Mouse (Mus musculus): ENCODE results near the gene Ntm. TPM values are rescaled to one million over a fixed set of nuclear protein-coding genes. Genes with fewer than 3 reads are reported as not detected.

The Ntm gene
- polyA plus RNA-seq, 1 experiment: 5.4 TPM

GRCm38 (mm10) chr9:29523221-29523620 lies 439.7 kb downstream of the Ntm start:
- TF ChIP-seq POLR2A (IDR thresholded peaks at IDR 0.05; ENCODE audit: control insufficient read depth, low read depth, low read length): no peak
- TF ChIP-seq CTCF (IDR thresholded peaks at IDR 0.05; ENCODE audit: control insufficient read depth, insufficient read depth, insufficient replicate concordance, low read depth, low read length): no peak

DNA sequence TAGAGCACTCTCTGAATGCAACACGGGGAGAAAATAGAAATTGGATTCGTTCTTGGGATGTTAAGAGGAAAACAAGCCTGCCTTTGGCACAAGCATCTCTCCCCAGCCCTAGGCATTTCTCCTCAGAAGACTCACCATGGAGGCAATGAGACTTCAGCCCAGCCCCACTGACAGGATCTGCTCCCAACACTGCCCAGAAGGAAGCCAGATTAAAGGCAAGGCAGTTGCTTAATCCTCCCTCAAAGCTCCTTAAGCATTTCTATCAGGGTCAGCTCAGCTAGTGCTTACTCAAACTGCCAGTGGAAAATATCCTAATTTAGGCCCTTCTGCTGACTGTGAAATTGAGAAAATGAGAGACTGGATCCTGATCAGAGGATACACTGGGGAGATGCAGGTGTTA lies 443.8 kb downstream of the Ntm start:
- Histone ChIP-seq H3K36me3 (ENCODE audit: control insufficient read depth, insufficient read depth, low read length) (no peaks in the 10 kb centered on the region), H3K4me3 (ENCODE audit: control insufficient read depth, low read depth, low read length) (no peak overlapping the region; the same call in none of the 2 replicates), H3K27ac (ENCODE audit: control insufficient read depth, insufficient read depth, low read depth, low read length) (no peak overlapping the region), H3K4me1 (ENCODE audit: control insufficient read depth, insufficient read depth, low read length) (no peaks in the 10 kb centered on the region), H3K27me3 (ENCODE audit: control insufficient read depth, insufficient read depth, low read length) (no peaks in the 10 kb centered on the region)
- TF ChIP-seq CTCF (IDR thresholded peaks at IDR 0.05; ENCODE audit: control insufficient read depth, insufficient read depth, insufficient replicate concordance, low read depth, low read length) (no peak), POLR2A (IDR thresholded peaks at IDR 0.05; ENCODE audit: control insufficient read depth, low read depth, low read length) (no peak)

More at GRCm38 (mm10) chr9:29523221-29523620, 439.7 kb downstream of the Ntm start:
- no peaks in the 10 kb centered on the region for H3K4me1 ChIP-seq (ENCODE audit: control insufficient read depth, insufficient read depth, low read length)
- no peak overlapping the region for H3K27ac ChIP-seq (ENCODE audit: control insufficient read depth, insufficient read depth, low read depth, low read length)
- H3K4me3 ChIP-seq (ENCODE audit: control insufficient read depth, low read depth, low read length): no peak overlapping the region
- no peaks in the 10 kb centered on the region for H3K27me3 ChIP-seq (ENCODE audit: control insufficient read depth, insufficient read depth, low read length)
- no peaks in the 10 kb centered on the region for H3K36me3 ChIP-seq (ENCODE audit: control insufficient read depth, insufficient read depth, low read length)

DNA sequence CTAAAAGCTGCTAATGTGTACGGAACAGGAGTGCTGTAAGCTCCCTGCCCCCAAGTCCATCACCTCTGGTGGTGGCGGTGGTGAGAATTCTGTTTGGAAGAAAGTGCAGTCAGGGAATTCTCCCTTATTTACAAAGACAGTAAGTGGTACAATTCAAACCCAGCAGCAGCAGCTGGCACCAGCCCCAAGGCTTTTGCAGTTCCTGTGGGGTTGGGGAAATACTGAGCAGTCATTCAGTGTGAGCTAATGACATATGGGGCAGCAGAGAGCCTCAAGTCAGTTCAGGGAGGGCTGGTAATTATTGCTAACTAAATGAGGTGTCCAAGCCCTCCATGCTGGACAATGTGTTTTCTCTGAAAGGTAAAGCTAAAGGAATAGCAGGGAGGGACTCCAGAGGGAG lies 446.3 kb downstream of the Ntm start:
- Histone ChIP-seq H3K27ac (ENCODE audit: control insufficient read depth, insufficient read depth, low read depth, low read length) (no peak overlapping the region), H3K4me3 (ENCODE audit: control insufficient read depth, low read depth, low read length) (no peak overlapping the region), H3K4me1 (ENCODE audit: control insufficient read depth, insufficient read depth, low read length) (no peaks in the 10 kb centered on the region), H3K27me3 (ENCODE audit: control insufficient read depth, insufficient read depth, low read length) (no peaks in the 10 kb centered on the region), H3K36me3 (ENCODE audit: control insufficient read depth, insufficient read depth, low read length) (no peaks in the 10 kb centered on the region)
- TF ChIP-seq POLR2A (IDR thresholded peaks at IDR 0.05; ENCODE audit: control insufficient read depth, low read depth, low read length) (no peak), CTCF (IDR thresholded peaks at IDR 0.05; ENCODE audit: control insufficient read depth, insufficient read depth, insufficient replicate concordance, low read depth, low read length) (no peak)

DNA sequence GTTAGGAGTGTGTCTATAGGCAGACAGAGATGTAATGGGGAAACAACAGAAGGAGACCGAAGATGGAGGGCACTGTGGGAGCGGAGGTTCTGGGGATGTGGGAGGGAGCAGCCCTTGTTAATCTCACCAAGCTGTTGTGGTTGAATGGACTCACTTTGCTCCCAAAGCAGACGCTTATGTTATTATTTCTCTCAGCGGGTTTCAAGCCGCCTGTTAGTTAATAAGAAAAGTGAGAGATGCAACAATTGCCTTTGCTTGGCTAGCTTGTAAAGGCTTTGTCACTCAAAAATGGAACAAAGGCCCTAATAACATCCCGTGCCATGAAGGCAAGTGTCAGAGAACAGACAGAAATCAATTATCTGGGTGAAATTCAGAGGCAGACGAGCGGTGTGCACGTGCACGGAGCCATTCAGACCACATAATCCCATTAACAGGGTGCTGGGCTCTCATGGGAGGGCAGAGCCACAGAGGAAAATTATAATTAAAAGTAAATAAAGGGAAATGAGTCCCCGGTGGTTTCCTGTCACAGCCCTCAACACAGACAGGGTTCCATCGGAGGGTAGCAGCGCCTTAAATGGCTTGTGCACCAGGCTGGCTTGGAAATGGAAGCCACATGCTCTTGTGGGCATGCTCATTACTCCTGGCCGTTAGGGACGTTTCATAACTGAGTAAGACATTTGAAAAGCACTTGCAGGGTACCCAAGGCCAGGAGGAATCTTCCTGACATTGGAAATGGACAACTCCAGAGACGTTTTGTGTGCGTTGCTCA lies 448.2 kb downstream of the Ntm start:
- no peak overlapping the region for H3K27ac ChIP-seq (ENCODE audit: control insufficient read depth, insufficient read depth, low read depth, low read length)
- H3K4me3 ChIP-seq (ENCODE audit: control insufficient read depth, low read depth, low read length): no peak overlapping the region
- H3K4me1 ChIP-seq (ENCODE audit: control insufficient read depth, insufficient read depth, low read length): no peaks in the 10 kb centered on the region
- H3K36me3 ChIP-seq (ENCODE audit: control insufficient read depth, insufficient read depth, low read length): no peaks in the 10 kb centered on the region
- H3K27me3 ChIP-seq (ENCODE audit: control insufficient read depth, insufficient read depth, low read length): no peaks in the 10 kb centered on the region
- no peak for TF ChIP-seq POLR2A (IDR thresholded peaks at IDR 0.05; ENCODE audit: control insufficient read depth, low read depth, low read length)
- no peak for TF ChIP-seq CTCF (IDR thresholded peaks at IDR 0.05; ENCODE audit: control insufficient read depth, insufficient read depth, insufficient replicate concordance, low read depth, low read length)

GRCm38 (mm10) chr9:29496002-29496401 lies 466.9 kb downstream of the Ntm start:
- no peaks in the 10 kb centered on the region for H3K36me3 ChIP-seq (ENCODE audit: control insufficient read depth, insufficient read depth, low read length)
- H3K27me3 ChIP-seq (ENCODE audit: control insufficient read depth, insufficient read depth, low read length): no peaks in the 10 kb centered on the region
- H3K27ac ChIP-seq (ENCODE audit: control insufficient read depth, insufficient read depth, low read depth, low read length): no peak overlapping the region
- H3K4me1 ChIP-seq (ENCODE audit: control insufficient read depth, insufficient read depth, low read length): no peaks in the 10 kb centered on the region
- H3K4me3 ChIP-seq (ENCODE audit: control insufficient read depth, low read depth, low read length): no peak overlapping the region
- TF ChIP-seq CTCF (IDR thresholded peaks at IDR 0.05; ENCODE audit: control insufficient read depth, insufficient read depth, insufficient replicate concordance, low read depth, low read length): no peak
- no peak for TF ChIP-seq POLR2A (IDR thresholded peaks at IDR 0.05; ENCODE audit: control insufficient read depth, low read depth, low read length)

- no peak for TF ChIP-seq POLR2A (IDR thresholded peaks at IDR 0.05; ENCODE audit: control insufficient read depth, low read depth, low read length)
- no peak for TF ChIP-seq CTCF (IDR thresholded peaks at IDR 0.05; ENCODE audit: control insufficient read depth, insufficient read depth, insufficient replicate concordance, low read depth, low read length)
Observed at GRCm38 (mm10) chr9:29482272-29482671, 480.7 kb downstream of the Ntm start.

GRCm38 (mm10) chr9:29479051-29479450 lies 483.9 kb downstream of the Ntm start:
- no peak overlapping the region for H3K4me3 ChIP-seq (ENCODE audit: control insufficient read depth, low read depth, low read length)
- no peaks in the 10 kb centered on the region for H3K36me3 ChIP-seq (ENCODE audit: control insufficient read depth, insufficient read depth, low read length)
- TF ChIP-seq POLR2A (IDR thresholded peaks at IDR 0.05; ENCODE audit: control insufficient read depth, low read depth, low read length): no peak
- no peak for TF ChIP-seq CTCF (IDR thresholded peaks at IDR 0.05; ENCODE audit: control insufficient read depth, insufficient read depth, insufficient replicate concordance, low read depth, low read length)
- no peaks in the 10 kb centered on the region for H3K27me3 ChIP-seq (ENCODE audit: control insufficient read depth, insufficient read depth, low read length)
- no peak overlapping the region for H3K27ac ChIP-seq (ENCODE audit: control insufficient read depth, insufficient read depth, low read depth, low read length)
- no peaks in the 10 kb centered on the region for H3K4me1 ChIP-seq (ENCODE audit: control insufficient read depth, insufficient read depth, low read length)

More at GRCm38 (mm10) chr9:29482272-29482671, 480.7 kb downstream of the Ntm start:
- Histone ChIP-seq H3K27ac (ENCODE audit: control insufficient read depth, insufficient read depth, low read depth, low read length) (no peak overlapping the region), H3K4me1 (ENCODE audit: control insufficient read depth, insufficient read depth, low read length) (no peaks in the 10 kb centered on the region), H3K27me3 (ENCODE audit: control insufficient read depth, insufficient read depth, low read length) (no peaks in the 10 kb centered on the region), H3K36me3 (ENCODE audit: control insufficient read depth, insufficient read depth, low read length) (no peaks in the 10 kb centered on the region), H3K4me3 (ENCODE audit: control insufficient read depth, low read depth, low read length) (no peak overlapping the region)
